Mouse (Mus musculus): ENCODE measurements around the gene Nfatc2ip. TPM values are rescaled to one million over a fixed set of nuclear protein-coding genes. Genes with fewer than 3 reads are reported as not detected.

The Nfatc2ip gene
- polyA plus RNA-seq, 1 experiment, result 41.3 TPM

GRCm38 (mm10) chr7:126367636-126368035 is 28.9 kb downstream of the Nfatc2ip start:
- Histone ChIP-seq H3K4me1 (ENCODE audit: control insufficient read depth, insufficient read depth, low read length) (peaks cover 3% of the 10 kb centered on the region), H3K4me3 (ENCODE audit: control insufficient read depth, low read depth, low read length) (no peak overlapping the region), H3K36me3 (ENCODE audit: control insufficient read depth, insufficient read depth, low read length) (no peaks in the 10 kb centered on the region), H3K27ac (ENCODE audit: control insufficient read depth, insufficient read depth, low read depth, low read length) (no peak overlapping the region), H3K27me3 (ENCODE audit: control insufficient read depth, insufficient read depth, low read length) (no peaks in the 10 kb centered on the region)
- TF ChIP-seq POLR2A (IDR thresholded peaks at IDR 0.05; ENCODE audit: control insufficient read depth, low read depth, low read length), result no peak
- no peak for TF ChIP-seq CTCF (IDR thresholded peaks at IDR 0.05; ENCODE audit: control insufficient read depth, insufficient read depth, insufficient replicate concordance, low read depth, low read length)

GRCm38 (mm10) chr7:126363038-126363437 is 33.5 kb downstream of the Nfatc2ip start:
- no peak overlapping the region for H3K4me3 ChIP-seq (ENCODE audit: control insufficient read depth, low read depth, low read length)
- no peaks in the 10 kb centered on the region for H3K27me3 ChIP-seq (ENCODE audit: control insufficient read depth, insufficient read depth, low read length)
- TF ChIP-seq CTCF (IDR thresholded peaks at IDR 0.05; ENCODE audit: control insufficient read depth, insufficient read depth, insufficient replicate concordance, low read depth, low read length), result no peak
- TF ChIP-seq POLR2A (IDR thresholded peaks at IDR 0.05; ENCODE audit: control insufficient read depth, low read depth, low read length), result no peak
- no peak overlapping the region for H3K27ac ChIP-seq (ENCODE audit: control insufficient read depth, insufficient read depth, low read depth, low read length)
- peaks cover 5% of the 10 kb centered on the region for H3K4me1 ChIP-seq (ENCODE audit: control insufficient read depth, insufficient read depth, low read length)
- no peaks in the 10 kb centered on the region for H3K36me3 ChIP-seq (ENCODE audit: control insufficient read depth, insufficient read depth, low read length)

GRCm38 (mm10) chr7:126359049-126359448 is 37.5 kb downstream of the Nfatc2ip start:
- Histone ChIP-seq H3K27me3 (ENCODE audit: control insufficient read depth, insufficient read depth, low read length) (no peaks in the 10 kb centered on the region), H3K27ac (ENCODE audit: control insufficient read depth, insufficient read depth, low read depth, low read length) (no peak overlapping the region), H3K36me3 (ENCODE audit: control insufficient read depth, insufficient read depth, low read length) (no peaks in the 10 kb centered on the region), H3K4me3 (ENCODE audit: control insufficient read depth, low read depth, low read length) (peak overlapping the region; percentile 35), H3K4me1 (ENCODE audit: control insufficient read depth, insufficient read depth, low read length) (peaks cover 5% of the 10 kb centered on the region)
- TF ChIP-seq CTCF (IDR thresholded peaks at IDR 0.05; ENCODE audit: control insufficient read depth, insufficient read depth, insufficient replicate concordance, low read depth, low read length) (no peak), POLR2A (IDR thresholded peaks at IDR 0.05; ENCODE audit: control insufficient read depth, low read depth, low read length) (no peak)

- TF ChIP-seq CTCF (IDR thresholded peaks at IDR 0.05; ENCODE audit: control insufficient read depth, insufficient read depth, insufficient replicate concordance, low read depth, low read length) (no peak), POLR2A (IDR thresholded peaks at IDR 0.05; ENCODE audit: control insufficient read depth, low read depth, low read length) (no peak)
- Histone ChIP-seq H3K4me1 (ENCODE audit: control insufficient read depth, insufficient read depth, low read length) (peaks cover 5% of the 10 kb centered on the region), H3K36me3 (ENCODE audit: control insufficient read depth, insufficient read depth, low read length) (no peaks in the 10 kb centered on the region), H3K27me3 (ENCODE audit: control insufficient read depth, insufficient read depth, low read length) (no peaks in the 10 kb centered on the region), H3K27ac (ENCODE audit: control insufficient read depth, insufficient read depth, low read depth, low read length) (no peak overlapping the region), H3K4me3 (ENCODE audit: control insufficient read depth, low read depth, low read length) (no peak overlapping the region)
These were observed 38.1 kb downstream of the Nfatc2ip start for GRCm38 (mm10) chr7:126358413-126358812.

GRCm38 (mm10) chr7:126357838-126358237 is 38.7 kb downstream of the Nfatc2ip start:
- Histone ChIP-seq H3K4me3 (ENCODE audit: control insufficient read depth, low read depth, low read length) (no peak overlapping the region), H3K27me3 (ENCODE audit: control insufficient read depth, insufficient read depth, low read length) (no peaks in the 10 kb centered on the region), H3K27ac (ENCODE audit: control insufficient read depth, insufficient read depth, low read depth, low read length) (no peak overlapping the region), H3K4me1 (ENCODE audit: control insufficient read depth, insufficient read depth, low read length) (peaks cover 5% of the 10 kb centered on the region), H3K36me3 (ENCODE audit: control insufficient read depth, insufficient read depth, low read length) (no peaks in the 10 kb centered on the region)
- no peak for TF ChIP-seq CTCF (IDR thresholded peaks at IDR 0.05; ENCODE audit: control insufficient read depth, insufficient read depth, insufficient replicate concordance, low read depth, low read length)
- TF ChIP-seq POLR2A (IDR thresholded peaks at IDR 0.05; ENCODE audit: control insufficient read depth, low read depth, low read length), result no peak

GRCm38 (mm10) chr7:126356793-126357591 is 39.5 kb downstream of the Nfatc2ip start:
- no peak for TF ChIP-seq POLR2A (IDR thresholded peaks at IDR 0.05; ENCODE audit: control insufficient read depth, low read depth, low read length)
- no peak for TF ChIP-seq CTCF (IDR thresholded peaks at IDR 0.05; ENCODE audit: control insufficient read depth, insufficient read depth, insufficient replicate concordance, low read depth, low read length)
- peaks cover 5% of the 10 kb centered on the region for H3K4me1 ChIP-seq (ENCODE audit: control insufficient read depth, insufficient read depth, low read length)
- no peak overlapping the region; the same call in 1 of the 2 replicates for H3K4me3 ChIP-seq (ENCODE audit: control insufficient read depth, low read depth, low read length)
- H3K27me3 ChIP-seq (ENCODE audit: control insufficient read depth, insufficient read depth, low read length), result no peaks in the 10 kb centered on the region
- H3K36me3 ChIP-seq (ENCODE audit: control insufficient read depth, insufficient read depth, low read length), result no peaks in the 10 kb centered on the region
- H3K27ac ChIP-seq (ENCODE audit: control insufficient read depth, insufficient read depth, low read depth, low read length), result no peak overlapping the region

GRCm38 (mm10) chr7:126355847-126356597 is 40.5 kb downstream of the Nfatc2ip start:
- peaks cover 9% of the 10 kb centered on the region for H3K4me1 ChIP-seq (ENCODE audit: control insufficient read depth, insufficient read depth, low read length)
- no peak overlapping the region for H3K27ac ChIP-seq (ENCODE audit: control insufficient read depth, insufficient read depth, low read depth, low read length)
- H3K4me3 ChIP-seq (ENCODE audit: control insufficient read depth, low read depth, low read length), result peak overlapping the region; percentile 69
- no peaks in the 10 kb centered on the region for H3K27me3 ChIP-seq (ENCODE audit: control insufficient read depth, insufficient read depth, low read length)
- H3K36me3 ChIP-seq (ENCODE audit: control insufficient read depth, insufficient read depth, low read length), result no peaks in the 10 kb centered on the region
- no peak for TF ChIP-seq CTCF (IDR thresholded peaks at IDR 0.05; ENCODE audit: control insufficient read depth, insufficient read depth, insufficient replicate concordance, low read depth, low read length)
- TF ChIP-seq POLR2A (IDR thresholded peaks at IDR 0.05; ENCODE audit: control insufficient read depth, low read depth, low read length), result peak; percentile 53; the same call in 1 of the 2 replicates

Measured in testis, adult 2 months (tissue).